ENCODE assay signal across 21 mouse cellular contexts in the genomic region with DNA sequence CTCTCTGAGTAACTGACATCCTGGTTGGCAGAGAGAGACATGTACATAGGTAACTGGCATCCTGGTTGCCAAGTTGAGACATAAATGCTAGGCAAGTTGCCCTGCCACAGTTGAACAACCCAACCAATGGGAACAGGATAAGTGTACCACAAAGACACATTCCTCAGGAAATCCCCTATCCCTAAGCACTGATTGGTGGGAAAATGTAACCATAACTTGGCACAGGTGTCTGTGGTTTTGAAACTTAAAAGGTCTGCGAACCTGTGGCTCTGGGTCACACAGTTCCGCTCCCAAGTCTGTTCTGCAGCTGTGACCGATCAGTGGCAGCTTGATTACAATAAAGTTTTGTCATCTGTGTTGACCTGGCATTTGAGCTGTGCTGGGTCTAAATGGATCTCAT. TPM values are rescaled to one million over a fixed set of nuclear protein-coding genes. Genes with fewer than 3 reads are reported as not detected.
DNase-seq lines count a peak whose midpoint lies in the region; ATAC-seq and TF ChIP-seq lines count a peak whose summit lies in the region.
"Had no signal": no experiment of that assay in that cellular context is flagged by ENCODE, and none has a peak within 500 bp of the region (broad histone marks: within the 10 kb centered on the region; RNA-seq: fewer than 3 reads in every experiment).

No protein-coding gene starts in this region.

- no peaks in the 10 kb centered on the region for H3K27me3 ChIP-seq in liver, embryonic 13.5 days
- H3K27me3 ChIP-seq in liver, embryonic 11.5 days (replicated peaks; ENCODE audit: control insufficient read depth, insufficient read depth, low read length), result no peaks in the 10 kb centered on the region
- H3K27me3 ChIP-seq in small intestine, adult 2 months (ENCODE audit: control insufficient read depth, insufficient read depth, low read length), result no peaks in the 10 kb centered on the region
- H3K27me3 ChIP-seq: embryonic facial prominence, embryonic 13.5 days; hindbrain, embryonic 13.5 days; midbrain, embryonic 12.5 days; neural tube, embryonic 15.5 days had no signal

- 80% methylated on average over 3 of the region's 3 CpGs for WGBS in liver, embryonic 13.5 days (ENCODE audit: insufficient replicate concordance)
- 90% methylated on average over 3 of the region's 3 CpGs for WGBS in liver, embryonic 11.5 days
- 76% methylated on average over 3 of the region's 3 CpGs for WGBS in small intestine, adult 2 months

- TF ChIP-seq POLR2A in small intestine, adult 2 months (IDR thresholded peaks at IDR 0.05; ENCODE audit: low read depth, low read length), result no peak

- no peak for ATAC-seq in liver, embryonic 13.5 days (ENCODE audit: low read depth)
- ATAC-seq in liver, embryonic 11.5 days (replicated peaks; ENCODE audit: low FRiP score), result no peak
- ATAC-seq: intestine, postnatal 0 days had no signal

- no peak for TF ChIP-seq CTCF in small intestine, adult 2 months (IDR thresholded peaks at IDR 0.05; ENCODE audit: extremely low read depth, insufficient read length, insufficient replicate concordance, low read depth, low read length)

- H3K36me3 ChIP-seq in liver, embryonic 13.5 days, result no peaks in the 10 kb centered on the region
- no peaks in the 10 kb centered on the region for H3K36me3 ChIP-seq in liver, embryonic 11.5 days (ENCODE audit: control insufficient read depth, insufficient read depth, low read length)
- H3K36me3 ChIP-seq in small intestine, adult 2 months (ENCODE audit: control insufficient read depth, insufficient read depth, low read length), result no peaks in the 10 kb centered on the region
- H3K36me3 ChIP-seq: embryonic facial prominence, embryonic 13.5 days; heart, embryonic 10.5 days; hindbrain, embryonic 13.5 days; midbrain, embryonic 12.5 days; neural tube, embryonic 15.5 days had no signal

- H3K4me1 ChIP-seq in liver, embryonic 13.5 days (replicated peaks), result peaks cover 23% of the 10 kb centered on the region
- H3K4me1 ChIP-seq in liver, embryonic 11.5 days (replicated peaks; ENCODE audit: control insufficient read depth, insufficient read depth, low read length), result no peaks in the 10 kb centered on the region; the same call in 1 of the 2 replicates
- peaks cover 10% of the 10 kb centered on the region for H3K4me1 ChIP-seq in small intestine, adult 2 months (ENCODE audit: control insufficient read depth, insufficient read depth, insufficient read length, low read length)
- H3K4me1 ChIP-seq: embryonic facial prominence, embryonic 13.5 days; heart, embryonic 10.5 days; hindbrain, embryonic 13.5 days; midbrain, embryonic 12.5 days; neural tube, embryonic 15.5 days had no signal

- H3K4me2 ChIP-seq in liver, embryonic 13.5 days, result 0 out of 2 replicates have a peak overlapping the region, but pooled peaks have one; percentile 2
- no peak overlapping the region for H3K4me2 ChIP-seq in liver, embryonic 11.5 days
- H3K4me2 ChIP-seq: embryonic facial prominence, embryonic 13.5 days; hindbrain, embryonic 13.5 days; midbrain, embryonic 12.5 days; neural tube, embryonic 15.5 days had no signal

- H3K9ac ChIP-seq in liver, embryonic 13.5 days, result no peak overlapping the region
- H3K9ac ChIP-seq in liver, embryonic 11.5 days (ENCODE audit: low read depth, low read length), result no peak overlapping the region
- H3K9ac ChIP-seq: embryonic facial prominence, embryonic 13.5 days; hindbrain, embryonic 13.5 days; midbrain, embryonic 12.5 days; neural tube, embryonic 15.5 days had no signal

- H3K27ac ChIP-seq in liver, embryonic 13.5 days, result peak overlapping the region; percentile 65
- H3K27ac ChIP-seq in liver, embryonic 11.5 days (ENCODE audit: low read depth, low read length), result no peak overlapping the region
- peak overlapping the region; percentile 60; the same call in 1 of the 2 replicates for H3K27ac ChIP-seq in small intestine, adult 2 months (ENCODE audit: insufficient read depth, low read depth, low read length)
- H3K27ac ChIP-seq: embryonic facial prominence, embryonic 13.5 days; heart, embryonic 10.5 days; hindbrain, embryonic 13.5 days; midbrain, embryonic 12.5 days; neural tube, embryonic 15.5 days had no signal

- no peak overlapping the region for H3K4me3 ChIP-seq in liver, embryonic 13.5 days (replicated peaks)
- H3K4me3 ChIP-seq in liver, embryonic 11.5 days (ENCODE audit: low read depth, low read length), result no peak overlapping the region
- no peak overlapping the region for H3K4me3 ChIP-seq in small intestine, adult 2 months (ENCODE audit: low read depth, low read length)
- H3K4me3 ChIP-seq: embryonic facial prominence, embryonic 13.5 days; heart, embryonic 10.5 days; hindbrain, embryonic 13.5 days; midbrain, embryonic 12.5 days; neural tube, embryonic 15.5 days had no signal

- no peaks in the 10 kb centered on the region for H3K9me3 ChIP-seq in liver, embryonic 13.5 days (replicated peaks)
- no peaks in the 10 kb centered on the region for H3K9me3 ChIP-seq in liver, embryonic 11.5 days (ENCODE audit: control insufficient read depth, low read length)
- H3K9me3 ChIP-seq: heart, embryonic 10.5 days had no signal

- no peak for DNase-seq in liver, embryonic 13.5 days
- DNase-seq in liver, embryonic 11.5 days (ENCODE audit: low spot score), result no peak
- DNase-seq in fibroblast of lung, adult 2 months (ENCODE audit: low read depth), result peak; percentile 36
- no peak for DNase-seq in kidney, postnatal 14 days
- DNase-seq in spleen, postnatal 14 days (ENCODE audit: low spot score in 2 of 2), result no peak
- no peak for DNase-seq in adrenal gland, postnatal 4 days (ENCODE audit: low spot score in 2 of 2)
- DNase-seq in left cerebral cortex, adult 8-10 months (ENCODE audit: low spot score in 2 of 2), result no peak
- DNase-seq: adrenal gland, postnatal 10 days; B cell, adult 2 months; cerebellum, adult 18-20 months; gastrocnemius, postnatal 10 days; heart, postnatal 14 days; lung, adult 2 months; lung, postnatal 36 days had no signal

RNA-seq across cellular contexts. Expression of a gene that starts 32.9 kb away (rescaled TPM):
- 6.8 and 8.8 TPM in 2 replicates for polyA plus RNA-seq in liver, embryonic 13.5 days (2015; fragmentation: Nextera tagmentation; extraction: Ambion mirVana)
- 4.1 and 5.7 TPM in 2 replicates for polyA plus RNA-seq in liver, embryonic 11.5 days (2014; fragmentation: Nextera tagmentation; extraction: Ambion mirVana)
- 2.6 and 7.6 TPM in 2 replicates for polyA plus RNA-seq in small intestine, adult 2 months (2012; rRNA removed)
- total RNA-seq in adrenal gland, postnatal 4 days (2021), result 10 to 100 TPM; 17.7 to 18.4 TPM
- total RNA-seq in left cerebral cortex, adult 8-10 months (2022), result 1 to 10 TPM; 2.9 to 4.9 (median 3.9) TPM

RNA-seq across cellular contexts. Expression of a gene that starts 33.6 kb away (rescaled TPM):
- 3.4 and 4.4 TPM in 2 replicates for polyA plus RNA-seq in liver, embryonic 13.5 days (2015; fragmentation: Nextera tagmentation; extraction: Ambion mirVana)
- polyA plus RNA-seq in liver, embryonic 11.5 days (2014; fragmentation: Nextera tagmentation; extraction: Ambion mirVana), result 3.2 and 3.8 TPM in 2 replicates
- polyA plus RNA-seq in small intestine, adult 2 months (2012; rRNA removed), result 5.5 and 16.7 TPM in 2 replicates
- 10 to 100 TPM in 1 of 2 experiments, 1 to 10 TPM in 1; 9.4 to 12.4 TPM for total RNA-seq in adrenal gland, postnatal 4 days (2021)
- total RNA-seq in left cerebral cortex, adult 8-10 months (2022), result 1 to 10 TPM; 4.7 to 5.7 (median 5.2) TPM

RNA-seq across cellular contexts. Expression of a gene that starts 34.0 kb away (rescaled TPM):
- 0.48 and 0.94 TPM in 2 replicates for polyA plus RNA-seq in liver, embryonic 13.5 days (2015; fragmentation: Nextera tagmentation; extraction: Ambion mirVana)
- polyA plus RNA-seq in liver, embryonic 11.5 days (2014; fragmentation: Nextera tagmentation; extraction: Ambion mirVana), result 0.70 and 1.3 TPM in 2 replicates
- 4.5 and 17.5 TPM in 2 replicates for polyA plus RNA-seq in small intestine, adult 2 months (2012; rRNA removed)
- total RNA-seq in adrenal gland, postnatal 4 days (2021), result 10 to 100 TPM; 10.8 to 11.1 TPM
- 1 to 10 TPM; 1.5 to 3.2 (median 2.4) TPM for total RNA-seq in left cerebral cortex, adult 8-10 months (2022)
